Mouse (Mus musculus) CH12.LX (cell line): Measurements from ENCODE around the gene Cops2. TPM values are rescaled to one million over a fixed set of nuclear protein-coding genes. Genes with fewer than 3 reads are reported as not detected.

Experiments
- DNase-seq: peaks from one replicate; pipeline ENCODE4 v3.0.0-alpha.2; 2013; ENCODE audit errors: extremely low read depth
- H3K27ac ChIP-seq: 2 replicates; pipeline ENCODE4 v1.5.1; 2012; ENCODE audit warnings: low read depth, mild to moderate bottlenecking, control low read depth, moderate library complexity; ENCODE audit not compliant: insufficient read depth
- H3K27me3 ChIP-seq: replicated peaks from 2 replicates; pipeline ENCODE3; 2012; ENCODE audit warnings: inconsistent platforms
- H3K36me3 ChIP-seq, 2 experiments: replicated peaks in 1 of 2; 2 replicates each; pipeline versions ENCODE3 to v1.6.1; 2012; ENCODE audit warnings: inconsistent platforms in 1 of 2, low read length in 1 of 2, mild to moderate bottlenecking in 1 of 2, mixed read lengths in 1 of 2, moderate library complexity in 1 of 2; ENCODE audit not compliant: control insufficient read depth in 1 of 2, insufficient read depth in 1 of 2
- H3K4me1 ChIP-seq, 2 experiments: 2 replicates each; pipeline ENCODE4 v1.6.1; 2012; ENCODE audit warnings: inconsistent platforms in 1 of 2, moderate library complexity in 1 of 2; ENCODE audit not compliant: insufficient read depth in 2 of 2, control insufficient read depth in 1 of 2
- H3K4me2 ChIP-seq: 2 replicates; pipeline ENCODE4 v1.6.1; 2012; ENCODE audit warnings: low read depth, mild to moderate bottlenecking, control low read depth; ENCODE audit not compliant: poor library complexity, insufficient read depth, severe bottlenecking
- H3K4me3 ChIP-seq, 3 experiments: fragments of 150-350 bp in 1 of 3; sonication (generic) in 1 of 3; replicated peaks in 1 of 3; 2 replicates each; pipeline versions ENCODE3 to v1.5.1; 2011 to 2012; ENCODE audit warnings: low read depth in 2 of 3, low read length in 2 of 3, mild to moderate bottlenecking in 2 of 3, moderate library complexity in 2 of 3, control low read depth in 1 of 3, improper control_type of control experiment in 1 of 3, inconsistent platforms in 1 of 3, mixed read lengths in 1 of 3; ENCODE audit not compliant: poor library complexity in 1 of 3
- H3K79me2 ChIP-seq: replicated peaks from 2 replicates; pipeline ENCODE4 v1.6.1; 2012; ENCODE audit warnings: mild to moderate bottlenecking, moderate library complexity; ENCODE audit not compliant: control insufficient read depth, poor library complexity, insufficient read depth, severe bottlenecking; ENCODE audit errors: extremely low read depth
- H3K9ac ChIP-seq: 2 replicates; pipeline ENCODE4 v1.6.1; 2012; ENCODE audit warnings: low read depth, mild to moderate bottlenecking, control low read depth, moderate library complexity; ENCODE audit not compliant: insufficient read depth
- H3K9me3 ChIP-seq: replicated peaks from 2 replicates; pipeline ENCODE3; 2012; ENCODE audit warnings: low read length, inconsistent platforms, mixed read lengths
- CHD1 ChIP-seq: IDR thresholded peaks from 2 replicates; pipeline ENCODE4 v1.6.1; 2012; ENCODE audit warnings: low read depth, low read length, improper control_type of control experiment, inconsistent platforms
- HCFC1 ChIP-seq: IDR thresholded peaks from 2 replicates; pipeline ENCODE4 v1.6.1; 2012; ENCODE audit warnings: low read depth, mild to moderate bottlenecking, inconsistent platforms, low read length, improper control_type of control experiment
- JUND ChIP-seq: conservative IDR thresholded peaks from 2 replicates; pipeline ENCODE4 v1.6.1; 2011; ENCODE audit warnings: low read depth, low read length, improper control_type of control experiment
- KAT2A ChIP-seq: IDR thresholded peaks from 2 replicates; pipeline ENCODE4 v1.6.1; 2012; ENCODE audit warnings: low read length, improper control_type of control experiment, inconsistent platforms; ENCODE audit not compliant: insufficient replicate concordance
- MXI1 ChIP-seq: IDR thresholded peaks from 2 replicates; pipeline ENCODE4 v1.6.1; 2011; ENCODE audit warnings: mild to moderate bottlenecking, low read depth, low read length, improper control_type of control experiment
- NRF1 ChIP-seq: IDR thresholded peaks from 2 replicates; pipeline ENCODE4 v1.6.1; 2014; ENCODE audit warnings: low read depth, mild to moderate bottlenecking, inconsistent platforms, low read length, improper control_type of control experiment, moderate library complexity
- PAX5 ChIP-seq: IDR thresholded peaks from 2 replicates; pipeline ENCODE4 v1.6.1; 2012; ENCODE audit warnings: low read length, inconsistent platforms, mixed read lengths
- POLR2AphosphoS2 ChIP-seq: IDR thresholded peaks from 2 replicates; pipeline ENCODE4 v1.6.1; 2011; ENCODE audit warnings: low read depth, low read length, improper control_type of control experiment
- RAD21 ChIP-seq: IDR thresholded peaks from 2 replicates; pipeline ENCODE4 v1.6.1; 2011; ENCODE audit warnings: low read depth, mild to moderate bottlenecking, low read length, improper control_type of control experiment, moderate library complexity
- RCOR1 ChIP-seq: conservative IDR thresholded peaks from 2 replicates; pipeline ENCODE4 v1.6.1; 2012; ENCODE audit warnings: low read depth, mild to moderate bottlenecking, inconsistent platforms, low read length, improper control_type of control experiment
- SIN3A ChIP-seq: IDR thresholded peaks from 2 replicates; pipeline ENCODE4 v1.6.1; 2012; ENCODE audit warnings: low read length, improper control_type of control experiment, inconsistent platforms
- TCF12 ChIP-seq: IDR thresholded peaks from 2 replicates; pipeline ENCODE4 v1.6.1; 2014; ENCODE audit warnings: low read depth, mild to moderate bottlenecking, inconsistent platforms, low read length, improper control_type of control experiment
- UBTF ChIP-seq: IDR thresholded peaks from 2 replicates; pipeline ENCODE4 v1.6.1; 2012; ENCODE audit warnings: low read depth, mild to moderate bottlenecking, inconsistent platforms, low read length, improper control_type of control experiment, moderate library complexity
- USF2 ChIP-seq: conservative IDR thresholded peaks from 2 replicates; pipeline ENCODE4 v1.6.1; 2011; ENCODE audit warnings: low read depth, low read length, improper control_type of control experiment
- ZKSCAN1 ChIP-seq: IDR thresholded peaks from 2 replicates; pipeline ENCODE4 v1.6.1; 2012; ENCODE audit warnings: low read depth, inconsistent platforms, low read length, improper control_type of control experiment, borderline replicate concordance
- dilution Hi-C: fragments of 300-500 bp; cut with MboI; formaldehyde crosslinking; loops from 2 replicates; pipeline ENCODE4 v1.14.3; 2020; ENCODE audit warnings: low sequenced_read_pairs; ENCODE audit not compliant: extremely low pct_unique_long_range_greater_than_20kb, extremely low pct_ligation_motif_present
- in situ Hi-C: fragments of 300-500 bp; cut with MboI; formaldehyde crosslinking; loops from 3 replicates; pipeline ENCODE4 v1.14.3; 2019; ENCODE audit warnings: low sequenced_read_pairs, low pct_ligation_motif_present, low pct_unique_long_range_greater_than_20kb, mixed read lengths
- polyA plus RNA-seq: library from polyadenylated mRNA; unstranded; fragments of >175 nt; gene quantifications from 2 replicates; pipeline ENCODE4 v1.2.1, GENCODE M21; 2012; ENCODE audit warnings: low read depth; ENCODE audit not compliant: insufficient read length
- total RNA-seq, 2 experiments: library from RNA; depleted of rRNA; stranded (reverse); fragments of 300-350 nt in 1 of 2; fragments of >200 nt in 1 of 2; gene quantifications; 2 replicates each; pipeline ENCODE4 v1.2.3; 2012 to 2014

Cops2 gene
- total and polyA plus RNA-seq, 3 experiments = 63.5 to 313 (median 124) TPM

DNA sequence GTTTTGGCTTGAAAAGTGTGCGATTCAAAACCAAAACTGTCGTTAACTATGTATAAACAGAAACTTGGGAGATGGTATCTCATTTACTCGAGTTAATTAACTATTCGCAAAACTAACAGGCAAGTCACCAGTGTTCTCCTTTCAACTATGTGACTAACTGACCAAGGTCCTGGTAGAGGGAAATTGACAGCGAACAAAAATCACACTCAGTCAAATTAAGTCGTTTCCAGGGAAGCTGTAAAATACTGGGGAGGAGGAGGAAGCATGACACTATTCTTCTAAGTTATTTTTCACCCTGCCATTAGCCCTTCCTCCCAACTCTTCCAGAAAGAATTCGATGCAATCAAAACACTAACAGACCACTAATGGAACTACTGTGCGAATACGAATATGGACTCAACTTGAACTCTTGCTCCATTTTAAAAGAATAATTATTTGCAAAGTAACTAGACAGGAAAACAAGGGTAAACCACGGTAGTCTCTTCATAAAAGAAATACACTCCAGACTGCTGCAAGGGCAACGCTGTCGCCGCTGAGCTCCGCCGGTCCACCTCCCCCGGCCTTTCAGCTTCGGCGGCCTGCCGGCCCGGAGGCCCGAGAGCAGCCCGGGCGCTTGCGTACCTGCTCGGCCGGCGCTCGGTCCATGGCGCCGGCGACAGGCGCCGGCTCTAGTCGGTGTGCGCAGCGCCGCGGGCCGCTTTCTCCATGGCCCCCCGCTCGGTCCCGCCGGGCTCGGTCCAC is 76.8 kb downstream of the Cops2 start:
- Histone ChIP-seq H3K36me3 (peaks cover 0 to 17% of the 10 kb centered on the region in 2 experiments), H3K27me3 (no peaks in the 10 kb centered on the region)
- dilution Hi-C loops = no loop called here
- DNase-seq = no peak
- 0 out of 2 replicates have a peak, but pooled peaks have one; percentile 72 for TF ChIP-seq CHD1
- TF ChIP-seq RAD21 = no peak
- peak; percentile 100 for TF ChIP-seq UBTF
- TF ChIP-seq POLR2AphosphoS2 = no peak
- TF ChIP-seq, all 38 proteins: peak for 2
- Histone ChIP-seq H3K27ac (no peak overlapping the region), H3K4me3 (peak overlapping the region; percentile 73 to 81 (median 81)), H3K9me3 (no peaks in the 10 kb centered on the region), H3K4me1 (peaks cover 5 to 47% of the 10 kb centered on the region in 2 experiments; a peak in 3 of 4 replicates), H3K4me2 (peak overlapping the region; percentile 96), H3K79me2 (peaks cover 19% of the 10 kb centered on the region; the same call in 1 of the 2 replicates), H3K9ac (peak overlapping the region; percentile 82)
- in situ Hi-C loops = no loop called here

DNA sequence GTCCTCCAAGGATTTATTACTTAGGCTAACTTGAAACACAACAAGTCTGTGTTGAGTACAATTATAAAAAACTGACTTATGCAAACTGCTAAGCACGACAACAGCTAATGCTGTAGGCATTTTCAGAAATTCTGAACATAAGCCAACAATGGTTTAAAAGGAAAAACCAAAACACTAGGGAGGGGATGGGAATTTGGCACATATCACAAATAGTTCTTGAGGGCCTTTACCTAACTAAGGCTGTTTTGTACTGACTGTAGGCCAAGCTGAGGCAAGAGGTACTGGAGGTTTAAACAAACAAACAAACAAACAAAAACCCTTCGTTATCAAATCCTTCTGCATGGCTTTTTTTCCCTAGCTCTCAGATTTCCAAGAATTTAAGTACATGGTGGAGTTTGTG is 77.9 kb downstream of the Cops2 start:
- Histone ChIP-seq H3K4me3 (no peak overlapping the region), H3K4me1 (peaks cover 7 to 56% of the 10 kb centered on the region in 2 experiments), H3K9me3 (no peaks in the 10 kb centered on the region), H3K27ac (no peak overlapping the region), H3K4me2 (peak overlapping the region; percentile 96; the same call in 1 of the 2 replicates), H3K79me2 (peaks cover 23% of the 10 kb centered on the region; the same call in 1 of the 2 replicates), H3K36me3 (peaks cover 0 to 17% of the 10 kb centered on the region in 2 experiments), H3K27me3 (no peaks in the 10 kb centered on the region), H3K9ac (peak overlapping the region; percentile 82; the same call in 1 of the 2 replicates)
- in situ Hi-C loops = no loop called here
- TF ChIP-seq NRF1 = no peak
- no peak for TF ChIP-seq USF2
- TF ChIP-seq RCOR1 = no peak
- no peak for TF ChIP-seq PAX5
- TF ChIP-seq ZKSCAN1 = no peak
- no peak for TF ChIP-seq JUND
- no peak for TF ChIP-seq HCFC1
- TF ChIP-seq SIN3A = no peak
- TF ChIP-seq KAT2A = no peak
- no peak for TF ChIP-seq TCF12
- TF ChIP-seq UBTF = no peak
- no peak for TF ChIP-seq MXI1
- TF ChIP-seq, all 38 proteins: peak for 0
- no peak for DNase-seq
- dilution Hi-C loops = no loop called here

Other genes with a start within 250 kb of the Cops2 start
- gene Cep152, start 234.0 kb downstream of the Cops2 start, total RNA-seq (2012; rRNA removed) = 8.9 and 10.2 TPM in 2 replicates
- gene Cep152, start 234.0 kb downstream of the Cops2 start, total RNA-seq (2014; rRNA removed) = 7.4 and 7.7 TPM in 2 replicates
- 8.4 and 8.8 TPM in 2 replicates for gene Cep152, start 234.0 kb downstream of the Cops2 start, polyA plus RNA-seq
- gene Eid1, start 186.0 kb downstream of the Cops2 start, total RNA-seq (2012; rRNA removed) = 15.4 and 17.0 TPM in 2 replicates
- gene Eid1, start 186.0 kb downstream of the Cops2 start, total RNA-seq (2014; rRNA removed) = 39.8 and 43.2 TPM in 2 replicates
- 20.4 and 22.7 TPM in 2 replicates for gene Eid1, start 186.0 kb downstream of the Cops2 start, polyA plus RNA-seq
- 0.97 and 1.1 TPM in 2 replicates for gene Shc4, start 135.0 kb downstream of the Cops2 start, total RNA-seq (2012; rRNA removed)
- gene Shc4, start 135.0 kb downstream of the Cops2 start, total RNA-seq (2014; rRNA removed) = 0.21 and 0.23 TPM in 2 replicates
- gene Shc4, start 135.0 kb downstream of the Cops2 start, polyA plus RNA-seq = 0.10 and 0.37 TPM in 2 replicates
- 8.3 and 8.9 TPM in 2 replicates for gene Secisbp2l, start 76.3 kb downstream of the Cops2 start, total RNA-seq (2012; rRNA removed)
- gene Secisbp2l, start 76.3 kb downstream of the Cops2 start, total RNA-seq (2014; rRNA removed) = 8.2 and 8.7 TPM in 2 replicates
- 11.1 and 15.1 TPM in 2 replicates for gene Secisbp2l, start 76.3 kb downstream of the Cops2 start, polyA plus RNA-seq
- gene Galk2, start within 50 bp of the Cops2 start, total RNA-seq (2012; rRNA removed) = 40.2 and 41.8 TPM in 2 replicates
- gene Galk2, start within 50 bp of the Cops2 start, total RNA-seq (2014; rRNA removed) = 59.9 and 63.3 TPM in 2 replicates
- gene Galk2, start within 50 bp of the Cops2 start, polyA plus RNA-seq = 36.7 and 40.4 TPM in 2 replicates
- not detected in 2 replicates for gene Fgf7, start 175.5 kb upstream of the Cops2 start, total RNA-seq (2012; rRNA removed)
- not detected in 2 replicates for gene Fgf7, start 175.5 kb upstream of the Cops2 start, total RNA-seq (2014; rRNA removed)
- gene Fgf7, start 175.5 kb upstream of the Cops2 start, polyA plus RNA-seq = not detected in 2 replicates